Mouse (Mus musculus) ZHBTc4 (cell line): ENCODE data around the gene Zfp804b.
A peak's percentile ranks its signal among the peaks of the same experiment; 100 is the strongest.

Experiments used
- DNase-seq: peaks from one replicate; pipeline ENCODE4 v3.0.0-alpha.2; 2011; ENCODE audit warnings: low read depth, low spot score

Zfp804b gene

DNA sequence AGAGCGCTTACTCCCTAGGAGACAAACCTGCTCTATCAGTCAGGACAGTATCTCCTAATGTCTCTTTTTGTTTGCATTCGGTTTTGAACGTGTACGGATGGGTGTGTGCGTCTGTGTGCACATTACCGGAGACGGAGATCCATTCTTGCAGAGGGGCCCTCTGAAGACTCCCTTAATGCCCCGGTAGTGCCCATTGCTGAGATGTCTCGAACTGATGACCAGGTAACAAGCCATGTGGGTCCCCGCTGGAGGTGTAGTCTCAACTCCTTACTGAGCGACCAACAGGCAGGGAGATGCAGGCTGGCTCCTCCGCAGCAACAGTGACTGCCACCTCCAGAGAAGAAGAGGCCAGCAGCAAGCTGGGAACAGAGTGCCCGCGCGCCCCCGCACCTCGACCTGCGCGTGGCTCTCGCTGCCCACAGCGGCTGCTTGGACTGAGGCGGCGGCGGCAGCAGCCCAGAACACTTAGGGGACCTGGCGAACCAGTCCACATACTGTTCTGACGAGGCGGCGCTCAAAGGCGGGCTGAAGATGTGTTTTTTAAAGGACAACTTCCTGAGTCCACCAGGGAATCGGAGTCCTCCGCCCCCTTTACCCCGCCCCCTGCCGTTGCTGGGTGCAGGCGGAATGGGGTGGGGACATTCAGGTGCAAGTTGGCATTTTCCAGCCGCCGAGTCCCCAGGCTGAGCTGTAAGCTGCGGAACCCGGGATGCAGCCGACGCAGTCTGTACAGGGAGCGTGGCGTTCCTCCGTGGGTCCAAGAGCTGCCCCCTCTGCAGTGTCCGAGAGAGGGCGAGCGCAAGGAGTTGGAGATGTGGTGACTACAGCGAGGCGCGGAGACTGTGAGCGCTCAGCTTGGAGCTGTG, at the start of gene Zfp804b:
Gene Zfp804b, minus strand, starts transcription at position 612 of the 866 bp plus-strand sequence.
- peak; percentile 70 for DNase-seq

DNA sequence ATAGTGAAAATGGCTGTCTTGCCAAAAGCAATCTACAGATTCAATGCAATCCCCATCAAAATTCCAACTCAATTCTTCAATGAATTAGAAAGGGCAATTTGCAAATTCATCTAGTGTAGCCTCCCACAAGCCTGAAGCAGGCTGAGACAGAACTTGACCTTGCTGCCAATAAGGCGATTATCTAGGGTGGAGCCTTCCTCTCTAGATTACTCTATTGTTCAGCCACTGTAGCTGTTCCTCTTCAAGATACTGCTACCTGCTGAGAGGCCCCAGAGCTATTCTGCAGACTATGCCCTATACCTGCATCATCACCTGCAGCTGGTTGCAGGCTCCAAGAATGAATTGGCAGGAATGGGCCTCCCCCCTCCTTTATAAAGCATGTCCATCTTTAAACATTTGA, 20.1 kb upstream of the Zfp804b start:
- peak; percentile 63 for DNase-seq

DNA sequence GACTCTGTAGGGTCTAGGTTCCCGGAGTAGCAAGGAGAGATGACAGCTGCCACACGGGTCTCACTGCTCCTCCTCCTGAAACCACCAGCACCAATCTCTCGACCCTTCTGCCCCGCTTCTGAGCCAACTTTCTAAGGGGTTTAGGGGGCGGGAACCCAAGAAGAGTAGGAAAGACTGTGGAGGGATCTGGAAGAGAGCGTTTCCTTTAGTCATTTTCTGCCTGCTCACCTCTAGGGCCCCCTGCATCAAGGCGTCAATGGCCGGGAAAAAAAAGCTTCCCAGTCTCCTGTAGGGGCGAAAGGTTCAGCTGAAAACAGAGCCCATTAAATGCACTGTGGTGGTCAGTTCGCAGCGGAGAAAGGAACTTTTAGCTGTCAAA, 444 bp upstream of the Zfp804b start:
- no peak for DNase-seq

DNA sequence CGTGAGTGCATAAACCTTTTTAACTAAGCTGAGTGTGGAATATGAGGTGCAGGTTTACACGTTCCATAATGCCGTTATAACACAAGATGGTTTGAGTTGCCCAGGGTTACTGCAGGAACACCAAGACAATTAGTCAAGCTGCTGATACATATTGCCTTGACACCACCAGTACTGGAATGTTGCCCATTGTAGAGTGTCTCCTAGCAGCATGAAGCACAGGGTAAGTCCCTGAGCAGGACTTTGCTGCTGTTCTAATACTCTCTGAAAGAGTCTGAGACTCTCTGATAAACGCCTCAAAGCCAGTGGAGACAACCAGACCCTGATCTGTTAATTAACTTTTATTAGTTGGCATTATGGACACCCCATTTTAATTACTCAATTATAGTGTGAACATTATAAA, 19.0 kb downstream of the Zfp804b start:
- DNase-seq: no peak

DNA sequence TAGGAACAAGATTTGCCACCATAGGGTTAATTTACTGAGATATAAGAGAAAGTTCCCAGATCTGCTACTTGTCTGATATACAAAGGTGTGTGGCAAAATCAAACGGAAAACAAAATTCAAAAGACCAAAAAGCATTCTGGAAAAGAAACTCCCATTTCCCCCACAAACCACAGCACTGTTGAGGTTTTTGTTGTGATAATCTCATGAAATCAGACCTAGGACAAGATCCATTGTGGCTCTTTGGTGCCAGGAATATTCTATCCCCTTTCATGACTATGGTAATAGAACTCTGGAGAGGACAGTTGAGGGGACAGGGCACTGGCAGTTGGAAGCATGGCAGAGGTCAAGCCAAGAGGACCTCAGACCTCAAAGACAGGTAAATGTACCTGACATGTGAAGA, 40.7 kb downstream of the Zfp804b start, which contains the start of gene Tex47:
Gene Tex47, plus strand, starts transcription at position 301 of the 400 bp plus-strand sequence.
- no peak for DNase-seq

DNA sequence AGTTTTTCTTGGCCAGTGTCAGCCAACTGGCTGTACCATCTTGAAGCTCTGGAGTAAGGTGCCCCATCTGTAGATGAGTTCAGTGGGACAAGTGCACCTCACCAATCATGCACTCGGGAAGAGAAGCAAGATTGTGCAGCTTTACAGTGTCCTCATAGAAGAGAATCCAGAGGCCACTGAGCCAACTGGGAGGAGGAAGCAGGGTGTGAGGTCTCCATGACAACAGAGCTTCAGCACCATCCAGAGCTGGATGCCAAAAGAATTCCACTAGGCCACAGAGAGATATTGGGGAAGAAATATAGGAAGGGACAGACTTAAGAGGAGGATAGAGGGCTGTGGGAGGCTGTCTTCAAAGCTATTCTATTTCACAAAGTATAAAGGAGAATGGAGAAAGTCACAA, 41.6 kb downstream of the Zfp804b start:
- no peak for DNase-seq

DNA sequence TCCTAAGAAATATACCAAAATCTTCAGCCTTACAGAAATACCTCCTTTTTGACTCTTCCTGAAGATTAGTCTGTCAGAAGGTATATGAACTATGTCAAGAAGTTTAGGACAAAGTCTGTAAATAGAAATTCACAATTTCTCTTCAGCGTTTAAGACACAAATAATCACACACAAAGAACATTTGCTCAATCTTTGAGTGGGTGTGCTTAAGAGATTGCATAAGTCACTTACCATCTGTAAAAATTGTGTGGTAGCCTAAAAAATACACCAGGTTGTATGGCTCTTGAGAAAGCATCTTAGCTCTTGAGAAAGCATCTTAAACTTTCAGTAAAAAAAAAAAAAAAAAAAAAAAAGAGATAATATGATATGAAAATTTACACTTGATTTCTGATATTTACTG, 60.2 kb downstream of the Zfp804b start:
- DNase-seq: no peak

DNA sequence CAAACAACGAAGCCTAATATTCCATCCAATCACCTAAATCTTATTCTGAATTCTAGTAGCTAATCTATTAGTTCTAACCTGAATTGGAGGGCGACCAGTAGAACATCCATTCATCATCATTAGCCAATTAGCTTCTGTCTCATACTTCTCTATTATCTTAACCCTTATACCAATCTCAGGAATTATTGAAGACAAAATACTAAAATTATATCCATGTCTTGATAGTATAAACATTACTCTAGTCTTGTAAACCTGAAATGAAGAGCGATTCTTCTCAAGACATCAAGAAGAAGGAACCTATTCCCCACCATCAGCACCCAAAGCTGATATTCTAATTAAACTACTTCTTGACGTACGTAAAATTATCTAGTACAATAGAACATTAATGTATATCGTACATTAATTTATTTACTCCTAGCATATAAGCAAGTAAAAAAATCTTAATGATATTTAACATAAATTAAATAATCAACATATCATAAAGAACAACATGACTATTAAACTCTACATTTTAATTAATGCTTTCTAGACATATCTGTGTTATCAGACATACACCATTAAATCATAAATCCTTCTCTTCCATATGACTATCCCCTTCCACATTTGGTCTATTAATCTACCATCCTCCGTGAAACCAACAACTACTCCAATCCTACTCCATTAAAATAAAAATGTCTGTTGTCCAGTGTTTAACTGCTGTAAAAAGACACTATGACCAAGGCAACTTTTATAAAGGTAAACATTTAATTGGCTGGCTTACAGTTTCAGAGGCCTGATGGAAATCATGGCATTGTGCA, 67.7 kb downstream of the Zfp804b start:
- peak; percentile 2 for DNase-seq

DNA sequence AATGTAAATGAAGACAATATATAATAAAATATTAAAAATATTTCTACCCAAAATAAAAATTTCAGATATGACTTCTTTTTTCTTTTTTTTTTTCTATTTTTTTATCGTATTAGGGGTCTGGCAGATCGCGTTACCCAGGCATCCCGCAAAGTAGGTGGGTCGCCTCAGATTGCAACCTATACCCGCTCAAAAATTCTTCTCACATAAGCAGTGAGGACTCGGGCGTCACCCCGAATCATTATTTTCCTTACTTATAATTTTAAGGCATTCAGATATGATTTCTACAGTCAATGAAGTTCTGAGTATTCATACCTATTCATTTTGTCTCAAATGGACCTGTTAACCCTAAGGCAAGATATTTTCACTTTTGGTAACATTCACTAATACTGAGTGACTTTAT, 167.0 kb downstream of the Zfp804b start:
- DNase-seq: no peak

DNA sequence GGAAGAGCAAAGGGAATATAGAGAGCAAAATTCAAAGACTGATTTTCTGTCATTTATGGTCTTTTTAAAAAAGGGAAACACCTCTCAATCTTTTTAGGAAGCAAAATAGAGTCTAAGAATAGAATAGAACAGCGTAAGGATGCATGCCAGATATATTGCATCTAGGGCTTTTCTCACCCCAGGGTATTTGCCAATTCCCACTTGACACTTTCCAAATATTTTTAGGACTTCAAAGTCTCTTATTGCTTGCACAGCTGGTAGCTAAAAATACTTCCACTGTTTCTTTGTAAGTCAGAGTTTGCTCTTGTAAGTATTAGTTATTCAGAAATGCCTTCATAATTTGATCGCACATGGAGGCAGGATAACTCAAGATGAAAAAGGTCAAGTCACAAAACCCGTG, 204.9 kb downstream of the Zfp804b start:
- DNase-seq: no peak

DNA sequence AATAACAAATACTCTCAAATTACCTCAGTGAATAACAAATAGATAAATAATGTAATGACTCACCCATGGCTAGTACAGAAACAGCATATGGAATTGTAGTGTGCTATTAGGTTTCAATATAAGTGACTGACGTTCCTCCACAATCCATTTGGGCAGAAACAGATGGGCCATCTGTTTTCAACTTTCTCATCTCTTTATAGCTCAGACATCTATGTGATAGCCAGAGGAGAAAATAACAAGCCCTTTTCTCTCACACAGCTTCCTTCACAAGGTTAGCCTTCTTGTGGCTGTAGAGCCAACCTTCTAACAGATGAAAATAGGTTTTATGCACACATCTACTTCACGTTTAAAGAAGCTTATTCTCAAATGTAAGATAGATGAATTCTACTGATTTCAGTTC, 242.2 kb downstream of the Zfp804b start:
- DNase-seq: no peak

DNA sequence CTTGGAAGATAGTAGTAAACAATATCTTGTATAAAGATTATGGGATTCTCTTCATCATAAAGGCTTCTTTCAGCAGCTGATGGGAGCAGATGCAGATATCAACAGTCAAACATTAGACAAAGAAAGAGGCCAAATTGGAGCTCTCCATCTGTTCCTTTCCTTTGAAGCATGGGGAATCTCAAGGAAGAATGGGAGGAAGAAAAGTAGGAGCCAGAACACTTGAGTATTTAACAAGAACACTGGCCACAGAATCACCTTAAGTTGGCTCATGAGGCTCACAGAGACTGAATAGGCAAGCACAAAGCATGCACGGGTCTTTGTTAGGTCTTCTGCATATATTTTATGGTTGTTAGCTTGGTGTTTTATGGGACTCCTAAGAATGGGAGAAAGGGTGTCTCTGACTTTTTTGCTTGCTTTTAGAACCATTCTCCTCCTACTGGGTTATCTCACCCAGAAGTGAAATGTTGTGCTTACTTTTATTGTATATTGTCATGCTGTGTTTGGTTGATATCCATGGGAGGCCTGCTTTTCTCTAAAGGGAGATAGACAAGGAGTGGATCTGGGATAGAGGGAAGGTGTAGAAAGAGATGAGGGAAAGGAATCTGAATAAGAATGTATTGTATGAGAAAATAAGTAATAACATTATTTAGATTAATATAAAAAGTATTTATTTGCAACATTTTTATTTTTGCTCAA, 270.5 kb downstream of the Zfp804b start:
- no peak for DNase-seq

DNA sequence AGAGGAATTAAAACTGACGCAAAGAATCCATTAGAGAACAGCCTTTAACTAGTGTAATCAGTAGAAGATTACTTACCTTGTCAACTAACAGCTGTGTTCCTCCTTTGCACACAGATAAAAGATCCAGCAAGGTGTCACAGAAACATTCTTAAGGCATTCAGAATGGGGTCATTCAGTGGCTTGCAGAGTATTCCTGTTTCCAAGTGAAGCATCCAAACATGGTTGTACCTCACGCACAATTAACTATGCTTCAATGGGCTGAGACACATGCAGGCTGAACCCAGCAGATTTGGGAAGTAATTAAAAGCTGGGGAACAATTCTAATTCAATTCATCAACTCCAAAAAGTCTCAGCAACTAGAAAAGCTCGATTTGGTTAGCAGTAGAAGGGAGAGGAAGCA, 337.1 kb downstream of the Zfp804b start:
- no peak for DNase-seq

DNA sequence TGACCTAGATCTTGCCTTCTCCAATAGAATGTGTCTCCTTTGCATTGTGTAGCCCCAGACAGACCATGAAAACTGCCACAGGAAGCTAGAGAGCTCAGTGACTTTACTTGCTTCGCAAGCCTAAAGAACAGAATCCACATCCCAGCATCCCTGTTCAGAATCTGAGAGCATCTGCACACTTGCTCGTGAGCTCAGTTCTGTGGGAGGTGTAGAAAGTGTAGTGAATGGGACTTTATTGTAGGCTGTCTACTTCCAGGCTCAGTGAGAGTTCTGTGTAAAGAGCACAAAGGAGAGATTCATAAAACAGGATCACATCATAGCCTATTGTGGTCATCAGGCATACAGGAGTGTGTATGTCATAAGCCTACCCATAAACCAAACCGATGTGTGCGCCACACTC, 360.6 kb downstream of the Zfp804b start:
- DNase-seq: no peak

DNA sequence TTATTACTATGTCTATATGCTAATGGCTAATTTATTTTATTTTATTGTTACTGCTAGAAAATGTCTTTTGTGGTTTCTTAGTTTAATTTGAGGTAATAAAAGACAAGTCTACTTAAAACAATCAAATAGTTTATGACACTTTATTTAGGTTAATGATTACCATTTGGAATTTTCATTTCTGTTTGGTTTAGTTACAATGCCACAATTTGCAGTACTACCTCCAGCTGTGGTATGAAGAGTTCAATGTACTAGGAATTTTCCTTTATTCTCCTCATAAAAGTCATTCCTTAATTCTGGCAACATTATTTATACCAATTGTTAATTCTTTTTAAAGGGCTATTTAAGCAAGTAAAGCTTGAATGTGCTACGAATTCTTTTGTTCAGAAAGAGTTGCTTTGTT, 409.7 kb downstream of the Zfp804b start:
- no peak for DNase-seq

DNA sequence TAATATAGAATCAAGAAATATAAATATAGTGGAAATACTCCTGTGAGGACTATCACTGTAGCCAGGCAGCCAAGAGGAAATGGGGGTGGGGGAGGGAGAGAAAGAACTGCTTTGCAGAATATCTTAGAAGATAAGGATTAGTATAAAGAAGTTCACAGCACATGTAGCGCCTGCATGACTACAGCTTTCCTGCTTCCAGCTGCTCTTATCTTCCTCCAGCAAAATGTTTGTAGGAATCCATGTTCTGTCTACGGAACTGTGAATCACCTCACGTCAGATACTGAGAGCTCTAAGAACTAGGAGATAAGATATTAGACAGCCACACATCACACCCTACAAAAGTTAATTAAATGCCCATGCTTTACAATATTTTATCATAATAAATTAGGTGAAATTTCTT, 433.3 kb downstream of the Zfp804b start:
- no peak for DNase-seq

DNA sequence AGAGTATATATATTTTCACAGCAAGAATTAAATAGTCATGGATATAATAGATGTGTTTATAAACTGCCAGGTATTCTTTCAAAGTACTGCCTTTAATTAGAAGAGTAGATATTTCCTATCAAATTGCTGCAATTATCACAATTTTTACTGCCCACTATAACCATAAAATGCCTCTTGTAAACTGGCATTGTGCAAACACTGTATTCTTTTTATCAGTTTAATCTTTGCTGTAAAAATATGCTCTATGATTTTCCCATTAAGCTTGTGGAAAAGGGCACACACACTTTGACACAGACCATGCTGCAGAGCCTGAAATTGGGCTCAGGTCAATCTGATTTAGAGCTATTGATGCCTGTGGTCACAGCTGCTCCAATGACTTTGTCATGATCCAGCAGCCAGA, 463.2 kb downstream of the Zfp804b start:
- DNase-seq: no peak

DNA sequence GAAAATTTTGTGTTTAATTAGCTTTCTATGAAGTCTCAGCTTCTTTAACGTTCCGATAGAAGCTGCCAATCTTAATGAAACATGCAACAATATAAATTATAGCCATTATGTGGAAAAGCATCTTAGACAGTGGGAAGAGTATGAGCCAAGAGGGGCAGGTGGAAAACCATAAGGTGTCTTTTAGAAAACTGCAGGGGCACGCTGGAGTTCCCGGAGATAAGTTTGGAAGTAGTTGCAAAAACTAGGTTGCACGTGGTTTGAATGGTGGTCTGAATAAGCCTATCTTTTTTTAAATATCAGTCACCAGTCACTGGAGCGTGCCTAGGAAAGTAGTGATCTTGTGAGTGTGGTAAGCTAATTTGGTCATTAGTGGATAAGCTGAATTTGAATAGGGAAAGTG, 473.0 kb downstream of the Zfp804b start:
- no peak for DNase-seq

DNA sequence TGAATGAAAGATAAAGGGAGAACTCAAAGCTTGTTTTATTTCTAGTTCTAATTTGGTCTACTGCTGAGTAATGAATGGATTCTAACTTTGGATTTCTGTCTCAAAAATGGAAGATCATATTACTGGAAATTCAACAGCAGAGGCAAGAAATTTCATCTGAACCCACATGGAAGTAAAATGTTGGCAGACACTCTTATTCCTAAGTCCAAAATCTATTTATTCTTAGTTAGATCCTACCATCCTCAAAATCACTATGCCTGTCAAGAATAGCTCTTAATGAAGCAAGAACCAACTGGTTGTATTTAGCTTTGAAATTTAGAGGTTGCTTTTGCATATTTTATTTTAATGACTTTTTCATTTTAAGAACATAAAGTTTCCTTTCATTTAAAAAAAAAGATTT, 473.6 kb downstream of the Zfp804b start:
- no peak for DNase-seq

DNA sequence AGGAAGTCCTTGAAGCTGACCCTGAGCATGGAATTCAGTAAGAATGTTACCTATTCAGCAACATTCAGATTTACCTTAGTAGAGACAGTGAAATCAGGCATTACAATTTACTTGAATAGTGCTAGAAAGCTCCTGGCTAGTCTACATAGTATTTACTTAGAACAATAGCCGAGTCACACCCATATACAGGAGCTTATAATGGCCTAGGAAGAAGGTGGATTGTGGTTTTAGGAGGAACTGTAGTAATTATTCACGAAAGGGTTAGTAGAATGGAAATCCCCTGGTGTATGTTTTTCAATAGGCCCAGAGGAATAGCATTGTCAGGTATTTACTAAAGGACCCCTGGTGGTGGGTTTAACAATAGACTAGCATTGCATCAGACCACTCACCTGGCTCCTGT, 549.2 kb downstream of the Zfp804b start:
- DNase-seq: peak; percentile 70

DNA sequence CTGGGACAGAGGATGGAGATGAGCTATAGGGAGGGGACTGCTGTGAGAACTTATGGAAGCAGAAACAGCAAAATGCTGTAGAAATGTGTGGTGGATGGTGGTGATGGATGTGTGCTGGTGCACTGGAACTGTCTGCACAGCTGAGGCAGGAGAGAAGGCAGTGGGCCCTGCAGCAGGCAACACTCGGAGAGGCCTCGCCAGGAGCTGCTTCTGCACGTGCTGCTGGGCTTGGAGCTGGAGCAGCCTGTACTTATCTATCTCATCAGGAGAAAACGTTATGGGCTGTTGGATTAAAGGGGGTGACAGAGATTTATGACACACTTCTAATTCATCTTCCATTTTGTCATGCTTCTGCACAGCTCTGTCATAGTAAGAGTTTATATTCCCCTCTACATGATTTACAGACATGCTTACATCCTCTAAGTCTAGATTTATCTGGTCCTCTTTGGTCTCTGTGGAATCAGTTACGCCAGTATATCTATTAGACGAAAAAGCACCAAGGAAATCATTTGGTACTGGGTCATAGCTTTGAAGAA, 575.1 kb downstream of the Zfp804b start:
- DNase-seq: no peak
